Mouse (Mus musculus): ENCODE data around the gene Kcnj4. TPM values are rescaled to one million over a fixed set of nuclear protein-coding genes. Genes with fewer than 3 reads are reported as not detected.

Kcnj4 gene
- polyA plus RNA-seq, 1 experiment from 2014 or later: not detected

DNA sequence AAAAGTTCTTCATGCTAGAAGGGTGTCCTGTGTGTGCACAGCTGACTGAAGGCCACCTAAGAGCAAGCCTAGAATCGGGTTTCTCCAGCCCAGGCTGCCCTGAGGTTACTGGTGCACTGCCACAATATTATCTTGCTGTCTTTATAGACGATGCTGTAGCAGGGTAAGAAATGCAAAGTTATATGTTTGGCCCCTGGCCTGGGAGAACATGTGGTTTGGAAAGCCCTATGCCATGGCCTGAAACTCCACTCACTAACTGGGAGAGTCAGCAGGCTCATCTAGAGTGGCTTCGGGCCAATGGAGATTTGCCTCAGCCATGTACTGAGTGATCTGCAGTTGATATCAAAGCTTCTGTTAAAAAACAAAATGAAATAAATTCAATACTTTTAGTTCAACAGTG, 28.8 kb upstream of the Kcnj4 start:
- Histone ChIP-seq H3K36me3 (ENCODE audit: control insufficient read depth, insufficient read depth, low read length) (peaks cover 66% of the 10 kb centered on the region), H3K9ac (ENCODE audit: low read length) (no peak overlapping the region), H3K27me3 (ENCODE audit: control insufficient read depth, insufficient read depth, low read length) (no peaks in the 10 kb centered on the region), H3K4me2 (ENCODE audit: low read depth, severe bottlenecking) (no peak overlapping the region), H3K4me3 (ENCODE audit: low read depth, low read length) (no peak overlapping the region), H3K4me1 (ENCODE audit: control insufficient read depth, insufficient read depth, low read length) (no peaks in the 10 kb centered on the region), H3K27ac (replicated peaks; ENCODE audit: low read depth, low read length) (no peak overlapping the region), H3K9me3 (ENCODE audit: control insufficient read depth, low read length) (no peaks in the 10 kb centered on the region)
- WGBS: 93% methylated on average over 3 of the region's 3 CpGs
- DNase-seq (ENCODE audit: low spot score) (no peak), ATAC-seq (ENCODE audit: insufficient number of reproducible peaks, low FRiP score, low TSS enrichment, low read depth) (no peak)

DNA sequence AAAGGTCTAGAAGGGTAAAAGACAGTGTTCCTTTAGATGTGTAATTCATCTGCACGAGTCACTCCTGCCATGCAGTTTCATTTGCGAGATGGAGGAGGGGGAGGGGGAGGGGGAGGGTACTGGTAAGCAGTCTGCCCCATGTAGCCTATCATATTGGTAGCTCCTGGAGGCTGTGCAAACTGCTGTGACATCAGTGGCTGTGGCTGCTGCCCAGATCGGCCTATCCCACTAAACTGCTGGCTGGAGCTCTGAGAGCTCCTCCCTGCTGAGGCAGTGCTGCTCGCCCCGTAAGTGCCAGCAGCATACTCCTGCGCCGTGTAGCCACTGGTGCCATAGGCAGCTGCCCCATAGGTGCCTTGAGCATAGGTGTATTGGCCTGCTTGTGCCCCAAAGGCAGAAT, 24.9 kb upstream of the Kcnj4 start:
- DNase-seq (ENCODE audit: low spot score) (no peak), ATAC-seq (ENCODE audit: insufficient number of reproducible peaks, low FRiP score, low TSS enrichment, low read depth) (no peak)
- H3K9ac ChIP-seq (ENCODE audit: low read length): no peak overlapping the region
- H3K9me3 ChIP-seq (ENCODE audit: control insufficient read depth, low read length): no peaks in the 10 kb centered on the region
- no peak overlapping the region for H3K4me3 ChIP-seq (ENCODE audit: low read depth, low read length)
- peaks cover 51% of the 10 kb centered on the region for H3K36me3 ChIP-seq (ENCODE audit: control insufficient read depth, insufficient read depth, low read length)
- 86% methylated on average over 7 of the region's 7 CpGs for WGBS
- H3K4me2 ChIP-seq (ENCODE audit: low read depth, severe bottlenecking): no peak overlapping the region
- H3K27me3 ChIP-seq (ENCODE audit: control insufficient read depth, insufficient read depth, low read length): no peaks in the 10 kb centered on the region
- no peaks in the 10 kb centered on the region for H3K4me1 ChIP-seq (ENCODE audit: control insufficient read depth, insufficient read depth, low read length)
- H3K27ac ChIP-seq (replicated peaks; ENCODE audit: low read depth, low read length): no peak overlapping the region

GRCm38 (mm10) chr15:79527991-79528639, 23.1 kb upstream of the Kcnj4 start:
- peaks cover 36% of the 10 kb centered on the region for H3K36me3 ChIP-seq (ENCODE audit: control insufficient read depth, insufficient read depth, low read length)
- no peaks in the 10 kb centered on the region for H3K9me3 ChIP-seq (ENCODE audit: control insufficient read depth, low read length)
- H3K9ac ChIP-seq (ENCODE audit: low read length): no peak overlapping the region
- no peak overlapping the region for H3K4me2 ChIP-seq (ENCODE audit: low read depth, severe bottlenecking)
- no peaks in the 10 kb centered on the region for H3K27me3 ChIP-seq (ENCODE audit: control insufficient read depth, insufficient read depth, low read length)
- DNase-seq (ENCODE audit: low spot score) (no peak), ATAC-seq (ENCODE audit: insufficient number of reproducible peaks, low FRiP score, low TSS enrichment, low read depth) (no peak)
- no peak overlapping the region for H3K27ac ChIP-seq (replicated peaks; ENCODE audit: low read depth, low read length)
- no peaks in the 10 kb centered on the region for H3K4me1 ChIP-seq (ENCODE audit: control insufficient read depth, insufficient read depth, low read length)
- WGBS: 74% methylated on average over 5 of the region's 5 CpGs
- H3K4me3 ChIP-seq (ENCODE audit: low read depth, low read length): no peak overlapping the region

- no peak for DNase-seq (ENCODE audit: low spot score)
- Histone ChIP-seq H3K9me3 (ENCODE audit: control insufficient read depth, low read length) (no peaks in the 10 kb centered on the region), H3K36me3 (ENCODE audit: control insufficient read depth, insufficient read depth, low read length) (peaks cover 34% of the 10 kb centered on the region), H3K4me1 (ENCODE audit: control insufficient read depth, insufficient read depth, low read length) (no peaks in the 10 kb centered on the region), H3K9ac (ENCODE audit: low read length) (no peak overlapping the region), H3K4me2 (ENCODE audit: low read depth, severe bottlenecking) (no peak overlapping the region), H3K27me3 (ENCODE audit: control insufficient read depth, insufficient read depth, low read length) (no peaks in the 10 kb centered on the region), H3K27ac (replicated peaks; ENCODE audit: low read depth, low read length) (no peak overlapping the region), H3K4me3 (ENCODE audit: low read depth, low read length) (no peak overlapping the region)
- no peak for ATAC-seq (ENCODE audit: insufficient number of reproducible peaks, low FRiP score, low TSS enrichment, low read depth)
- WGBS: 81% methylated on average over 4 of the region's 4 CpGs
Measured at GRCm38 (mm10) chr15:79527192-79527591, 22.2 kb upstream of the Kcnj4 start.

DNA sequence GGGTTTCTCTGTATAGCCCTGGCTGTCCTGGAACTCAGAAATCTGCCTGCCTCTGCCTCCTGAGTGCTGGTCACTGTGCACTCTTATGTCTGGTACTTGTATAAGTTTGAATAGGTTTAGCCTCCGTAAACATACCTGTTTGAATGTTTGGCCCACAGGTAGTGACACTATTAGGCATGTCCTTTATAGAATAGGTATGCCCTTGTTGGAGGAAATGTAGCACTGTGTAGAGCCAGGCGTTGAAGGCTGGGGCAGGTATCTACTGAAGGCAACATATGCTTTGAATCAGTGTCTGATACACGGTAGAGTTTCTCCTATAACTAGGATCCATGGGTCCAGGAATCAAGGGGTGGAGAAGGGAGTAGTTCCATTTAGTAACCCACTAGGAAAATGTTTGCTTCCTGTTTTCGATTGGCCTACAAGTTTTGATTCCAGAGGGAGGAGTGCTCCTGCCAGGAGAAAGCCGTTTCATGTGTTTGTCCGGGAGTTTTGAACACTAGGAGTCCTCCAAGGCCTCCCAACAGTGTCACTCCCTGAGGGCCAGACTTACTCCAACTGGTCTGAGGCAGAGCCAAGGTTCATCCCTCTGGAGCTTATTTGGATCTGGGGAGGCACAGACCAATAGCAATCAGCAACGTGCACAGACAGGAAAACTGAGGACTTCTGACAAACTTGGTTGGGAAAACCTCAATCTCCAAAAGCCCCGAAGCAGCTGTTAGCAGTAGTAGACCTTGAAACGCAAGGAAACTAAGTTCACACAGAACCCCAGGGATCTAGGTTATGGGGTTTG, 21.1 kb upstream of the Kcnj4 start:
- WGBS: 63% methylated on average over 9 of the region's 9 CpGs
- peaks cover 27% of the 10 kb centered on the region for H3K36me3 ChIP-seq (ENCODE audit: control insufficient read depth, insufficient read depth, low read length)
- ATAC-seq (ENCODE audit: insufficient number of reproducible peaks, low FRiP score, low TSS enrichment, low read depth): no peak
- H3K4me2 ChIP-seq (ENCODE audit: low read depth, severe bottlenecking): no peak overlapping the region
- H3K27me3 ChIP-seq (ENCODE audit: control insufficient read depth, insufficient read depth, low read length): no peaks in the 10 kb centered on the region
- H3K9ac ChIP-seq (ENCODE audit: low read length): no peak overlapping the region
- H3K9me3 ChIP-seq (ENCODE audit: control insufficient read depth, low read length): no peaks in the 10 kb centered on the region
- H3K4me1 ChIP-seq (ENCODE audit: control insufficient read depth, insufficient read depth, low read length): no peaks in the 10 kb centered on the region
- no peak overlapping the region for H3K27ac ChIP-seq (replicated peaks; ENCODE audit: low read depth, low read length)
- no peak for DNase-seq (ENCODE audit: low spot score)
- no peak overlapping the region for H3K4me3 ChIP-seq (ENCODE audit: low read depth, low read length)

DNA sequence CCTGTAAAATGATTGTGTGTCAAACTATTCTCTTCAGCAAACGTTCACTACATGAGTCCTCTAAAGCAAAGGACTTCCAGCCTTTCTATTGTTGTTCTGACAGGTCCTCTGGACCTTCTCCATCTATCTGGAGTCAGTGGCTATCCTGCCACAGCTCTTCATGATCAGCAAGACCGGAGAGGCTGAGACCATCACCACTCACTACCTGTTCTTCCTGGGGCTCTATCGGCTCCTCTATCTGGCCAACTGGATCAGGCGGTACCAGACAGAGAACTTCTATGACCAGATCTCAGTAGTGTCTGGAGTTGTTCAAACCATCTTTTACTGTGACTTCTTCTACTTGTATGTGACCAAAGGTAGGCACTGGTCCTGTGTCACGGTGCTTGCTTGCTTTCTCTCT, 20.5 kb upstream of the Kcnj4 start:
- no peak overlapping the region for H3K27ac ChIP-seq (replicated peaks; ENCODE audit: low read depth, low read length)
- ATAC-seq (ENCODE audit: insufficient number of reproducible peaks, low FRiP score, low TSS enrichment, low read depth): no peak
- no peaks in the 10 kb centered on the region for H3K9me3 ChIP-seq (ENCODE audit: control insufficient read depth, low read length)
- H3K27me3 ChIP-seq (ENCODE audit: control insufficient read depth, insufficient read depth, low read length): no peaks in the 10 kb centered on the region
- H3K4me1 ChIP-seq (ENCODE audit: control insufficient read depth, insufficient read depth, low read length): no peaks in the 10 kb centered on the region
- no peak overlapping the region for H3K4me3 ChIP-seq (ENCODE audit: low read depth, low read length)
- peaks cover 24% of the 10 kb centered on the region for H3K36me3 ChIP-seq (ENCODE audit: control insufficient read depth, insufficient read depth, low read length)
- no peak overlapping the region for H3K9ac ChIP-seq (ENCODE audit: low read length)
- no peak for DNase-seq (ENCODE audit: low spot score)
- H3K4me2 ChIP-seq (ENCODE audit: low read depth, severe bottlenecking): no peak overlapping the region
- whole genome bisulfite sequencing: 86% methylated on average over 5 of the region's 5 CpGs

DNA sequence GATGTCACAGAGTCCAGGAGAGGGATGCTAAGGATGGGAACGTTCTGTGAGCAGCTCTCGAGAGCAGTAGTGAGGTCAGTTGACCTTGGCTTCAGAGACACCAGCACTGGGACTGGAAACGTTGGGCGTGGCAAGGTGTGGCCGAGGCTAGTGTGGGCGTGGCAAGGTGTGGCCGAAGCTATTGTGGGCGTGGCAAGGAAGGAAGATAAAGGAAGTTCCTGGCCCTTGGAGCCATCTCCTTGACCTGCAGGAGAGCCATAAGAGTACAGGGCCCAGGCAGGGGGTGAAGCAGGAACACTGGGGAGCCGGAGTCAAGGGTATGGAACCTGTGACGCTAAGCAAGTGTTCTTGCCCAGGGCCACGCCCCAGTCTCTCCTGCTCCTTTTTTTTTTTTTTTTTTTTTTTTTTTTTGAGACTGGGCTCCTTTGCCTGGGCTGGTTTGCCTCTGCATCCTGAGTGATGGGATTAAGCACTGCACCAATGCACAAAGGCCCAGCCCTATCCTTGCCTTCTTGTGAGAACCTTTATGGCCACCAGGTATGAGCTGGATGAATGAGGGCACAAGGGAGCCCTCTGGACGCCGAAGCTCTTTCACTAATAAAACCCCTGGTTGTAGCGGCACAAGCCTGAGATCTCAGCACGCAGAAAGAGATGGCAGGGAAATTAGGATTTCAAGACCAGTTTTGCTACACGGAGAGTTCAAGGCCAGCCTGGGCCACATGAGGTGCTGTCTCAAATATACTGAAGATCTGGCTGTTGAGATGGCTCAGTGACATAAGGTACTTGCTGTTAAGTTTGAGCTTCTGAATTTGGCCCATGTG, 14.6 kb upstream of the Kcnj4 start:
- H3K9me3 ChIP-seq (ENCODE audit: control insufficient read depth, low read length): no peaks in the 10 kb centered on the region
- no peak overlapping the region for H3K27ac ChIP-seq (replicated peaks; ENCODE audit: low read depth, low read length)
- no peak overlapping the region for H3K9ac ChIP-seq (ENCODE audit: low read length)
- ATAC-seq (ENCODE audit: insufficient number of reproducible peaks, low FRiP score, low TSS enrichment, low read depth) (no peak), DNase-seq (ENCODE audit: low spot score) (no peak)
- peaks cover 28% of the 10 kb centered on the region for H3K27me3 ChIP-seq (ENCODE audit: control insufficient read depth, insufficient read depth, low read length)
- H3K4me2 ChIP-seq (ENCODE audit: low read depth, severe bottlenecking): no peak overlapping the region
- no peak overlapping the region for H3K4me3 ChIP-seq (ENCODE audit: low read depth, low read length)
- no peaks in the 10 kb centered on the region for H3K4me1 ChIP-seq (ENCODE audit: control insufficient read depth, insufficient read depth, low read length)
- no peaks in the 10 kb centered on the region for H3K36me3 ChIP-seq (ENCODE audit: control insufficient read depth, insufficient read depth, low read length)
- 50% methylated on average over 16 of the region's 16 CpGs for WGBS

DNA sequence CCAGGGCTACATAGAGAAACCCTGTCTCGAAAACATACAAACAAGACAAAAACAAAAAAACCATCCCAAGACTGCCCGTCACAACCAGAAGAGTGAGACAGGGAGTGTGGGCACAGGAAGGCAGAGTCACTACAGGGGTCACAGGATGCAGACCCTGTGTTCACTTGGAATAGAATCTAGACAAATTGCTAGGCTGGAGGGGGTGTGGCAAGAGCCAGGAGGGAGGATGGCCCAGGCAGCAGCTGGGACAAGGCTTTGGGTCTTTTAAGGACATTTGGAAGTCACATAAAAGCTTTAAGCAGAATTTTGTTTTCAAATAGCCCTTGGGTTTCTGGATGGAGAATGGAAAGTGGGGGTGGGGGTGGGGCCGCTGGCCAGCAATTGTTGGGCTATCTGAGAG, 13.5 kb upstream of the Kcnj4 start:
- Histone ChIP-seq H3K36me3 (ENCODE audit: control insufficient read depth, insufficient read depth, low read length) (no peaks in the 10 kb centered on the region), H3K27me3 (ENCODE audit: control insufficient read depth, insufficient read depth, low read length) (peaks cover 37% of the 10 kb centered on the region), H3K9ac (ENCODE audit: low read length) (no peak overlapping the region), H3K4me3 (ENCODE audit: low read depth, low read length) (no peak overlapping the region), H3K27ac (replicated peaks; ENCODE audit: low read depth, low read length) (no peak overlapping the region), H3K9me3 (ENCODE audit: control insufficient read depth, low read length) (no peaks in the 10 kb centered on the region), H3K4me2 (ENCODE audit: low read depth, severe bottlenecking) (no peak overlapping the region), H3K4me1 (ENCODE audit: control insufficient read depth, insufficient read depth, low read length) (peaks cover 4% of the 10 kb centered on the region; the same call in 1 of the 2 replicates)
- no peak for ATAC-seq (ENCODE audit: insufficient number of reproducible peaks, low FRiP score, low TSS enrichment, low read depth)
- 81% methylated on average over 3 of the region's 3 CpGs for WGBS
- no peak for DNase-seq (ENCODE audit: low spot score)

Measured in limb, embryonic 11.5 days (tissue).